Mouse (Mus musculus) lung, postnatal 0 days (tissue): ENCODE results near the gene Sarnp.

ENCODE experiments used
- CTCF ChIP-seq: IDR thresholded peaks from 2 replicates; pipeline ENCODE4 v1.5.1; 2016; ENCODE audit warnings: antibody characterized with exemption, mild to moderate bottlenecking
- EP300 ChIP-seq: IDR thresholded peaks from 2 replicates; pipeline ENCODE4 v1.6.1; 2016; ENCODE audit warnings: antibody characterized with exemption, mild to moderate bottlenecking, control low read depth

- no peak for TF ChIP-seq CTCF
- TF ChIP-seq EP300 = no peak
Observed at GRCm38 (mm10) chr10:128820217-128820616, 3.1 kb downstream of the Sarnp start.
